Mouse (Mus musculus) testis, adult 2 months (tissue): ENCODE measurements at regions not wholly inside any gene's neighbourhood (a gene's known extent, or its start where the extent isn't known, plus 50 kb on each side); places are given as distances from the start of the nearest gene placed in this dataset.

Experiments used
- H3K27ac ChIP-seq: fragments of 200-500 bp; 2 replicates; pipeline ENCODE4 v1.5.1; 2012; ENCODE audit warnings: low read depth, low read length; ENCODE audit not compliant: control insufficient read depth, insufficient read depth
- H3K27me3 ChIP-seq: fragments of 200-500 bp; 2 replicates; pipeline ENCODE4 v1.6.1; 2012; ENCODE audit warnings: mild to moderate bottlenecking, low read length, moderate library complexity; ENCODE audit not compliant: control insufficient read depth, insufficient read depth
- H3K36me3 ChIP-seq: fragments of 200-500 bp; 2 replicates; pipeline ENCODE4 v1.6.1; 2012; ENCODE audit warnings: mild to moderate bottlenecking, low read length; ENCODE audit not compliant: control insufficient read depth, insufficient read depth
- H3K4me1 ChIP-seq: fragments of 200-500 bp; 2 replicates; pipeline ENCODE4 v1.6.1; 2012; ENCODE audit warnings: low read length; ENCODE audit not compliant: control insufficient read depth, insufficient read depth
- H3K4me3 ChIP-seq: fragments of 200-500 bp; 2 replicates; pipeline ENCODE4 v1.5.1; 2012; ENCODE audit warnings: low read depth, mild to moderate bottlenecking, low read length, moderate library complexity, mixed read lengths; ENCODE audit not compliant: control insufficient read depth
- CTCF ChIP-seq: fragments of 200-500 bp; IDR thresholded peaks from 2 replicates; pipeline ENCODE4 v1.5.1; 2012; ENCODE audit warnings: low read depth, mild to moderate bottlenecking, inconsistent platforms, low read length, moderate library complexity; ENCODE audit not compliant: control insufficient read depth, insufficient read depth, insufficient replicate concordance
- POLR2A ChIP-seq: fragments of 200-500 bp; IDR thresholded peaks from 2 replicates; pipeline ENCODE4 v1.6.1; 2012; ENCODE audit warnings: low read depth, mild to moderate bottlenecking, inconsistent platforms, low read length, moderate library complexity; ENCODE audit not compliant: control insufficient read depth

DNA sequence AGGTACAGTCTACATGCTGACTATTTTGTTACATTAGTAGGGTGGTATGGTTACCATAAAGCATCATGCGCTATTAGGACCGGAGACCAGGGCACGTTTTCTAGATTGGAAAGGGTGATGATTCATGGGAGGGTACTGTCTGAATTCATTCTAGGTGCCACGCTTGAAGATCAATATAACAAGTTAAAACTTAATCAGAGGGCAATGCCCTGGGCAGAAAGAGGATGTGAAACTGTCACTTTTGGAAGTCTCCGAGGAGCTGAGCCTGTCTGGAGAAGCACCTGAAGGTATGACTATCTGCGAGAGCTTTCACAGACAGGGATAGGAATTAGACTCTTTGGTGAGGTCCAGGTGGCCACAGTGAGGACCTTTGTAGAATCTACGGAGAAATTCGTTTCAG, 200.2 kb downstream of the Foxo1 start:
- TF ChIP-seq CTCF (no peak), POLR2A (no peak)
- Histone ChIP-seq H3K27ac (no peak overlapping the region), H3K4me3 (no peak overlapping the region)

GRCm38 (mm10) chr3:52467876-52468275, 199.7 kb downstream of the Foxo1 start:
- no peaks in the 10 kb centered on the region for H3K4me1 ChIP-seq
- H3K27ac ChIP-seq: no peak overlapping the region
- H3K4me3 ChIP-seq: no peak overlapping the region
- no peaks in the 10 kb centered on the region for H3K36me3 ChIP-seq
- no peaks in the 10 kb centered on the region for H3K27me3 ChIP-seq
- TF ChIP-seq CTCF: no peak
- TF ChIP-seq POLR2A: no peak

More for the DNA sequence above, 200.2 kb downstream of the Foxo1 start:
- no peaks in the 10 kb centered on the region for H3K27me3 ChIP-seq
- no peaks in the 10 kb centered on the region for H3K36me3 ChIP-seq
- no peaks in the 10 kb centered on the region for H3K4me1 ChIP-seq

GRCm38 (mm10) chr3:52466984-52467565, 198.9 kb downstream of the Foxo1 start:
- H3K27ac ChIP-seq: no peak overlapping the region
- no peaks in the 10 kb centered on the region for H3K36me3 ChIP-seq
- no peak overlapping the region for H3K4me3 ChIP-seq
- H3K27me3 ChIP-seq: no peaks in the 10 kb centered on the region
- H3K4me1 ChIP-seq: no peaks in the 10 kb centered on the region
- TF ChIP-seq CTCF (no peak), POLR2A (no peak)

DNA sequence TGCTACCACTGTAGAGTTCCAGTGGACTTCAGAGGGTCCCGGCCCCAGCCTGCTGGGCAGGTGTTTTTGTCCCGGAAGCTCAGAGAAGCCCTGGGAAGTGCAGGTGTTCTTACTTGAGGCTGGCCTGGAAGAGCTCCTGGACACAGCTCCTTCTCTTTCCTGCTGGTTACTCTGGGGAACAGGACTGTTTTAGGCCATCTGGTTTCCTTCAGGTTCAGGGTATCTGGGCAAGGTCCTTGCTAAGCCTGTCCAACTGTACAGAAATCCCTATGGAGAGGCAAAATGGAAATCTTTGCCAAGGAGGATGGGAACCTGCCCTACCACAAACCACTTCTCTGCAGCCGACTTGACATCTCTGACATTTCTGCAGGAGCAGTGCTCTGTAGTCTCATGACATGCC, 198.4 kb downstream of the Foxo1 start:
- Histone ChIP-seq H3K27me3 (no peaks in the 10 kb centered on the region), H3K4me1 (no peaks in the 10 kb centered on the region), H3K27ac (no peak overlapping the region), H3K4me3 (no peak overlapping the region), H3K36me3 (no peaks in the 10 kb centered on the region)
- TF ChIP-seq POLR2A: no peak
- TF ChIP-seq CTCF: no peak

GRCm38 (mm10) chr3:52463911-52464310, 195.8 kb downstream of the Foxo1 start:
- Histone ChIP-seq H3K4me1 (no peaks in the 10 kb centered on the region), H3K27ac (no peak overlapping the region), H3K4me3 (no peak overlapping the region), H3K27me3 (no peaks in the 10 kb centered on the region), H3K36me3 (no peaks in the 10 kb centered on the region)
- TF ChIP-seq CTCF: no peak
- no peak for TF ChIP-seq POLR2A

GRCm38 (mm10) chr3:52454955-52455354, 186.8 kb downstream of the Foxo1 start:
- Histone ChIP-seq H3K27ac (no peak overlapping the region), H3K4me1 (no peaks in the 10 kb centered on the region), H3K27me3 (no peaks in the 10 kb centered on the region), H3K4me3 (no peak overlapping the region), H3K36me3 (no peaks in the 10 kb centered on the region)
- no peak for TF ChIP-seq POLR2A
- no peak for TF ChIP-seq CTCF

DNA sequence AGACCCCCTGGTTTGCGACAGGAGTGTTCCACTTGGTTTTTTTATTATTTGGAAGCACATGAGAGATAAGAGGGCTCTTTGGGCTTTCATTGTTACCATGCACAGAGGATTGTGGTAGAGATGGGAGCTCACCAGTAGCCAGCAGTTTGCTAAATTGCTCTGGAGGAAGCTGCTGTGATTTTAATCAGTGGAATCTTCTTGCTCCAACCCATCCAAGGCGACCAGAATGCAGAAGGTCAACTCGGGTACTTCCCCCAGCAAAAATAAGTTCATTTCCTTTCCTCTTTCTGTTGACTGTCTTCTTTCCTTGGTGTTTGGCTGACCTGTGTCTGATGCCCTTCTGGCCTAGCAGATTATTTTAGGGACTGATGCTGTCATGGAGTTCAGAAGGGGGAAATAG, 184.9 kb downstream of the Foxo1 start:
- no peak overlapping the region for H3K27ac ChIP-seq
- H3K4me3 ChIP-seq: no peak overlapping the region
- TF ChIP-seq POLR2A (no peak), CTCF (no peak)
- no peaks in the 10 kb centered on the region for H3K36me3 ChIP-seq
- H3K27me3 ChIP-seq: no peaks in the 10 kb centered on the region
- no peaks in the 10 kb centered on the region for H3K4me1 ChIP-seq

GRCm38 (mm10) chr3:52452345-52452744, 184.2 kb downstream of the Foxo1 start:
- Histone ChIP-seq H3K4me1 (no peaks in the 10 kb centered on the region), H3K36me3 (no peaks in the 10 kb centered on the region), H3K27ac (no peak overlapping the region), H3K4me3 (no peak overlapping the region), H3K27me3 (no peaks in the 10 kb centered on the region)
- TF ChIP-seq POLR2A (no peak), CTCF (no peak)
